Mouse (Mus musculus) forebrain, embryonic 14.5 days (tissue): ENCODE measurements around the gene Pole3. TPM values are rescaled to one million over a fixed set of nuclear protein-coding genes. Genes with fewer than 3 reads are reported as not detected.

ENCODE experiments used
- ATAC-seq: fragments of 200-750 bp; cut with Nextera tagmentation; 2 replicates; pipeline ENCODE4 v1.8.0; 2017; ENCODE audit warnings: mild to moderate bottlenecking, moderate library complexity
- DNase-seq: peaks from one replicate; pipeline ENCODE4 v3.0.0-alpha.2; 2015; ENCODE audit warnings: low spot score
- H3K27ac ChIP-seq: fragments of 300-500 bp; sonication (generic); 2 replicates; pipeline ENCODE4 v1.5.1; 2014; ENCODE audit warnings: low read depth, mild to moderate bottlenecking, control low read depth, low read length, moderate library complexity
- H3K27me3 ChIP-seq: fragments of 300-500 bp; sonication (generic); replicated peaks from 2 replicates; pipeline ENCODE4 v1.6.1; 2014; ENCODE audit warnings: low read length, control low read depth, mixed read lengths; ENCODE audit not compliant: control insufficient read depth, insufficient read depth
- H3K36me3 ChIP-seq: fragments of 300-500 bp; sonication (generic); 2 replicates; pipeline ENCODE4 v1.6.1; 2014; ENCODE audit warnings: low read length, control low read depth; ENCODE audit not compliant: control insufficient read depth, insufficient read depth
- H3K4me1 ChIP-seq: fragments of 300-500 bp; sonication (generic); 2 replicates; pipeline ENCODE4 v1.6.1; 2014; ENCODE audit warnings: antibody characterized with exemption, low read length, control low read depth; ENCODE audit not compliant: control insufficient read depth, insufficient read depth
- H3K4me2 ChIP-seq: fragments of 300-500 bp; sonication (generic); 2 replicates; pipeline ENCODE4 v1.6.1; 2014; ENCODE audit warnings: mild to moderate bottlenecking, control low read depth, low read length
- H3K4me3 ChIP-seq: fragments of 300-500 bp; sonication (generic); 2 replicates; pipeline ENCODE4 v1.5.1; 2014; ENCODE audit warnings: low read depth, low read length, control low read depth
- H3K9ac ChIP-seq: fragments of 300-500 bp; sonication (generic); 2 replicates; pipeline ENCODE4 v1.6.1; 2014; ENCODE audit warnings: mild to moderate bottlenecking, low read length, control low read depth, moderate library complexity
- H3K9me3 ChIP-seq: fragments of 300-500 bp; sonication (generic); replicated peaks from 2 replicates; pipeline ENCODE4 v1.6.1; 2016; ENCODE audit warnings: low read length, control low read depth, mixed read lengths; ENCODE audit not compliant: control insufficient read depth
- WGBS: fragments of 180-500 bp; shearing (Covaris S2); extraction: QIAGEN DNeasy Blood & Tissue Kit; methylation state at CpG from one replicate; pipeline ENCODE4 v1.1.7; 2014; 5-methylcytosine and 5-hydroxymethylcytosine counted together
- polyA plus RNA-seq: library from polyadenylated mRNA; unstranded; fragments of >200 nt; fragmentation: Nextera tagmentation; extraction: Ambion mirVana; gene quantifications from 2 replicates; pipeline ENCODE4 v1.2.1, GENCODE M21; 2014

Gene Pole3
- polyA plus RNA-seq, 1 experiment from 2014 or later: 80.3 TPM

DNA sequence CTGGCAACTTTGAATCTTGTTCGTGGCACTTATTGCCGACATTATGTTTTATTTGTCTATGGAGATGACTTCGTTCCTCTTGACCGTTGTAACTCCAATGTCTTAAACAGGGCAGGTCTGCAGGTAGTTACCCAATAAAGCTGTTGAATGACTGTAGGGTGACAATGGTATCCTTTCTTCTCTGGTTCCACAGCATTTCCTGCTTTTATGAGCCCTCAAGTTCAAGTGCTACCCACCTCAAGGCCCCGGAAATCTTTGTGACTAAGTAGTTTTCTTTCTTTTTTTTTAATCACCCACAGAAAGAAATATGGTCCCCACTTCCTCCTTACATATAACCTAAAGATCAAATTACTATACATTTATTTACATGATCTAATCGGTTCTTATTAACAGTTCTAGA, 49.1 kb downstream of the Pole3 start:
- DNase-seq: no peak
- H3K4me3 ChIP-seq: no peak overlapping the region
- WGBS: 93% methylated on average over 6 of the region's 6 CpGs

GRCm38 (mm10) chr4:62475131-62475530, 49.7 kb downstream of the Pole3 start:
- no peak for ATAC-seq
- WGBS: 67% methylated on average over 2 of the region's 2 CpGs
- H3K36me3 ChIP-seq: no peaks in the 10 kb centered on the region
- peaks cover 13% of the 10 kb centered on the region; the same call in 1 of the 2 replicates for H3K27me3 ChIP-seq
- no peak overlapping the region for H3K4me3 ChIP-seq
- no peak overlapping the region for H3K27ac ChIP-seq
- 0 out of 2 replicates have a peak, but pooled peaks cover 2% of the 10 kb centered on the region for H3K4me1 ChIP-seq
- H3K4me2 ChIP-seq: no peak overlapping the region
- no peaks in the 10 kb centered on the region for H3K9me3 ChIP-seq
- H3K9ac ChIP-seq: no peak overlapping the region
- no peak for DNase-seq

More for the DNA sequence above, 49.1 kb downstream of the Pole3 start:
- no peaks in the 10 kb centered on the region for H3K9me3 ChIP-seq
- H3K9ac ChIP-seq: no peak overlapping the region
- H3K27ac ChIP-seq: no peak overlapping the region
- no peaks in the 10 kb centered on the region for H3K4me1 ChIP-seq
- no peak for ATAC-seq
- peaks cover 15% of the 10 kb centered on the region; the same call in 1 of the 2 replicates for H3K27me3 ChIP-seq
- no peaks in the 10 kb centered on the region for H3K36me3 ChIP-seq
- no peak overlapping the region for H3K4me2 ChIP-seq

Other genes starting within 250 kb of the Pole3 start
- gene Fkbp15, start 164.5 kb downstream of the Pole3 start, polyA plus RNA-seq: 15.7 and 18.6 TPM in 2 replicates
- 43.9 and 44.9 TPM in 2 replicates for gene Slc31a1, start 164.3 kb downstream of the Pole3 start, polyA plus RNA-seq
- 140 and 149 TPM in 2 replicates for gene Cdc26, start 116.4 kb downstream of the Pole3 start, polyA plus RNA-seq
- 16.4 and 16.6 TPM in 2 replicates for gene Prpf4, start 116.3 kb downstream of the Pole3 start, polyA plus RNA-seq
- gene Rnf183, start 89.8 kb downstream of the Pole3 start, polyA plus RNA-seq: not detected in 2 replicates
- 8.1 and 8.2 TPM in 2 replicates for gene Wdr31, start 54.2 kb downstream of the Pole3 start, polyA plus RNA-seq
- 0.53 and 0.54 TPM in 2 replicates for gene Bspry, start 45.0 kb downstream of the Pole3 start, polyA plus RNA-seq
- gene Hdhd3, start 21.6 kb downstream of the Pole3 start, polyA plus RNA-seq: 12.8 and 13.8 TPM in 2 replicates
- 73.8 and 80.9 TPM in 2 replicates for gene Alad, start 5.2 kb downstream of the Pole3 start, polyA plus RNA-seq
- 0.95 and 0.97 TPM in 2 replicates for gene 4933430I17Rik, start 301 bp upstream of the Pole3 start, polyA plus RNA-seq
- gene Rgs3, start 34.8 kb upstream of the Pole3 start, polyA plus RNA-seq: 36.7 and 44.8 TPM in 2 replicates